Mouse (Mus musculus) layer of hippocampus, adult 9-11 months (tissue): ENCODE results near the gene Btbd9.

Source experiments
- DNase-seq: peaks from one replicate; pipeline ENCODE4 v3.0.0; 2022

Btbd9 gene

GRCm38 (mm10) chr17:30267432-30267973 lies 308.8 kb downstream of the Btbd9 start:
- DNase-seq = no peak

GRCm38 (mm10) chr17:30263535-30263934 lies 312.8 kb downstream of the Btbd9 start:
- DNase-seq = no peak

GRCm38 (mm10) chr17:30262943-30263342 lies 313.3 kb downstream of the Btbd9 start:
- no peak for DNase-seq

- no peak for DNase-seq
These were observed 313.8 kb downstream of the Btbd9 start for GRCm38 (mm10) chr17:30262440-30262839.

GRCm38 (mm10) chr17:30261983-30262340 lies 314.3 kb downstream of the Btbd9 start:
- no peak for DNase-seq

- no peak for DNase-seq
These were observed 314.8 kb downstream of the Btbd9 start for GRCm38 (mm10) chr17:30261307-30261982.

GRCm38 (mm10) chr17:30260641-30261306 lies 315.5 kb downstream of the Btbd9 start:
- no peak for DNase-seq

- DNase-seq = no peak
These were observed 316.4 kb downstream of the Btbd9 start for GRCm38 (mm10) chr17:30259938-30260337.

- no peak for DNase-seq
These were observed 317.8 kb downstream of the Btbd9 start for GRCm38 (mm10) chr17:30258480-30258879.

GRCm38 (mm10) chr17:30255928-30256560 lies 320.2 kb downstream of the Btbd9 start:
- DNase-seq = no peak

- no peak for DNase-seq
These were observed 322.4 kb downstream of the Btbd9 start for GRCm38 (mm10) chr17:30253924-30254323.

- no peak for DNase-seq
These were observed 323.3 kb downstream of the Btbd9 start for GRCm38 (mm10) chr17:30253028-30253427.

GRCm38 (mm10) chr17:30245308-30245706 lies 331.0 kb downstream of the Btbd9 start:
- no peak for DNase-seq

- no peak for DNase-seq
These were observed 331.5 kb downstream of the Btbd9 start for GRCm38 (mm10) chr17:30244651-30245307.

GRCm38 (mm10) chr17:30243540-30243939 lies 332.7 kb downstream of the Btbd9 start:
- DNase-seq = no peak

GRCm38 (mm10) chr17:30242647-30243046 lies 333.6 kb downstream of the Btbd9 start:
- no peak for DNase-seq

- no peak for DNase-seq
These were observed 334.5 kb downstream of the Btbd9 start for GRCm38 (mm10) chr17:30241720-30242322.

GRCm38 (mm10) chr17:30241061-30241460 lies 335.2 kb downstream of the Btbd9 start:
- no peak for DNase-seq

- DNase-seq = no peak
These were observed 335.6 kb downstream of the Btbd9 start for GRCm38 (mm10) chr17:30240659-30241058.

GRCm38 (mm10) chr17:30239458-30239857 lies 336.8 kb downstream of the Btbd9 start:
- no peak for DNase-seq

- no peak for DNase-seq
These were observed 338.7 kb downstream of the Btbd9 start for GRCm38 (mm10) chr17:30237600-30237999.

- DNase-seq = no peak
These were observed 339.7 kb downstream of the Btbd9 start for GRCm38 (mm10) chr17:30236611-30237010.

- no peak for DNase-seq
These were observed 340.9 kb downstream of the Btbd9 start for GRCm38 (mm10) chr17:30235380-30235779.
